Comparison of ENCODE assay signal across 8 mouse cellular contexts in genomic region chr10:127755770-127756468, GRCm38 (mm10). TPM values are rescaled to one million over a fixed set of nuclear protein-coding genes. Genes with fewer than 3 reads are reported as not detected.
DNase-seq lines count a peak whose midpoint lies in the region; ATAC-seq and TF ChIP-seq lines count a peak whose summit lies in the region.

No protein-coding gene starts in this region.

- no peaks in the 10 kb centered on the region for H3K27me3 ChIP-seq in embryonic facial prominence, embryonic 15.5 days
- H3K27me3 ChIP-seq in intestine, embryonic 16.5 days (replicated peaks; ENCODE audit: control insufficient read depth, insufficient read depth, low read length), result no peaks in the 10 kb centered on the region

- no peak for ATAC-seq in embryonic facial prominence, embryonic 15.5 days (ENCODE audit: insufficient number of reproducible peaks, low FRiP score, low TSS enrichment, low read depth)
- ATAC-seq in intestine, embryonic 16.5 days, result no peak; the same call in 1 of the 2 replicates

- H3K36me3 ChIP-seq in embryonic facial prominence, embryonic 15.5 days, result no peaks in the 10 kb centered on the region
- no peaks in the 10 kb centered on the region for H3K36me3 ChIP-seq in intestine, embryonic 16.5 days (ENCODE audit: control insufficient read depth, insufficient read depth, low read length)

- H3K4me3 ChIP-seq in embryonic facial prominence, embryonic 15.5 days (replicated peaks), result peak overlapping the region; percentile 11; the same call in 1 of the 2 replicates
- H3K4me3 ChIP-seq in intestine, embryonic 16.5 days (ENCODE audit: low read length), result peak overlapping the region; percentile 26
- peak overlapping the region; percentile 50 for H3K4me3 ChIP-seq in lung, adult 2 months (replicated peaks; ENCODE audit: extremely low read depth, low read depth, low read length)

- TF ChIP-seq CTCF in lung, adult 2 months (IDR thresholded peaks at IDR 0.05; ENCODE audit: insufficient read depth, low read length), result no peak

- H3K9ac ChIP-seq in embryonic facial prominence, embryonic 15.5 days, result no peak overlapping the region
- H3K9ac ChIP-seq in intestine, embryonic 16.5 days (ENCODE audit: low read depth, low read length), result peak overlapping the region; percentile 26

- intact Hi-C loops in left cerebral cortex, postnatal 25 days (cut with DNase I), result no loop called here

- no peak for TF ChIP-seq POLR2A in lung, adult 2 months (IDR thresholded peaks at IDR 0.05; ENCODE audit: borderline replicate concordance, extremely low read depth, low read depth, low read length)

- no peak overlapping the region for H3K27ac ChIP-seq in embryonic facial prominence, embryonic 15.5 days (replicated peaks)
- H3K27ac ChIP-seq in intestine, embryonic 16.5 days (ENCODE audit: low read length), result no peak overlapping the region

- 41% methylated on average over 18 of the region's 18 CpGs for WGBS in embryonic facial prominence, embryonic 15.5 days
- WGBS in intestine, embryonic 16.5 days, result 30% methylated on average over 18 of the region's 18 CpGs
- 18% methylated on average over 18 of the region's 18 CpGs for WGBS in lung, adult 2 months

- no peaks in the 10 kb centered on the region for H3K4me1 ChIP-seq in embryonic facial prominence, embryonic 15.5 days
- 0 out of 2 replicates have a peak, but pooled peaks cover 2% of the 10 kb centered on the region for H3K4me1 ChIP-seq in intestine, embryonic 16.5 days (ENCODE audit: control insufficient read depth, insufficient read depth, low read length)
- H3K4me1 ChIP-seq in lung, adult 2 months (ENCODE audit: control insufficient read depth, insufficient read depth, low read length), result peaks cover 19% of the 10 kb centered on the region

- H3K9me3 ChIP-seq in embryonic facial prominence, embryonic 15.5 days (replicated peaks), result no peaks in the 10 kb centered on the region
- no peaks in the 10 kb centered on the region for H3K9me3 ChIP-seq in intestine, embryonic 16.5 days (ENCODE audit: control insufficient read depth, low read length)

- H3K4me2 ChIP-seq in embryonic facial prominence, embryonic 15.5 days (replicated peaks), result peak overlapping the region; percentile 35
- peak overlapping the region; percentile 39 for H3K4me2 ChIP-seq in intestine, embryonic 16.5 days (ENCODE audit: low read depth, low read length)

- DNase-seq in adrenal gland, adult (ENCODE audit: inconsistent age in 2 of 2, low spot score in 1 of 2), result peak; percentile 24 to 64
- no peak for DNase-seq in adrenal gland, postnatal 10 days
- peak; percentile 38 for DNase-seq in lung, adult 2 months
- no peak for DNase-seq in left cerebral cortex, postnatal 25 days (ENCODE audit: low spot score in 2 of 2)
- DNase-seq in right cerebral cortex, postnatal 14 days, result no peak
- no peak for DNase-seq in ovary, postnatal 14 days (ENCODE audit: low spot score)

RNA-seq across cellular contexts. Expression of gene Rdh1, which starts 3.6 kb away (rescaled TPM):
- total RNA-seq in adrenal gland, postnatal 10 days (2021), result under 1 TPM; 0.48 to 1.00 TPM
- 0.36 and 0.38 TPM in 2 replicates for polyA plus RNA-seq in embryonic facial prominence, embryonic 15.5 days (2015; fragmentation: Nextera tagmentation; extraction: Ambion mirVana)
- 0.05 TPM in 2 replicates for polyA plus RNA-seq in intestine, embryonic 16.5 days (2015; fragmentation: Nextera tagmentation; extraction: Ambion mirVana)
- 0.05 and 0.11 TPM in 2 replicates for polyA plus RNA-seq in lung, adult 2 months (2012; rRNA removed)
- under 1 TPM; 0.09 to 0.14 TPM for total RNA-seq in left cerebral cortex, postnatal 25 days (2021)

RNA-seq across cellular contexts. Expression of gene Rdh16f1, which starts 3.7 kb away (rescaled TPM):
- 1 to 10 TPM in 1 of 2 experiments, under 1 TPM in 1; 0.70 to 1.4 TPM for total RNA-seq in adrenal gland, postnatal 10 days (2021)
- 1.9 and 2.1 TPM in 2 replicates for polyA plus RNA-seq in embryonic facial prominence, embryonic 15.5 days (2015; fragmentation: Nextera tagmentation; extraction: Ambion mirVana)
- 0.17 TPM in 1 of 2 replicates, not detected in the other for polyA plus RNA-seq in intestine, embryonic 16.5 days (2015; fragmentation: Nextera tagmentation; extraction: Ambion mirVana)
- 0.07 and 0.14 TPM in 2 replicates for polyA plus RNA-seq in lung, adult 2 months (2012; rRNA removed)
- not detected for total RNA-seq in left cerebral cortex, postnatal 25 days (2021)

RNA-seq across cellular contexts. Expression of gene Gpr182, which starts 4.4 kb away (rescaled TPM):
- 10 to 100 TPM; 10.4 to 14.3 TPM for total RNA-seq in adrenal gland, postnatal 10 days (2021)
- polyA plus RNA-seq in embryonic facial prominence, embryonic 15.5 days (2015; fragmentation: Nextera tagmentation; extraction: Ambion mirVana), result 1.5 and 2.0 TPM in 2 replicates
- polyA plus RNA-seq in intestine, embryonic 16.5 days (2015; fragmentation: Nextera tagmentation; extraction: Ambion mirVana), result 2.1 and 2.2 TPM in 2 replicates
- polyA plus RNA-seq in lung, adult 2 months (2012; rRNA removed), result 31.1 and 51.3 TPM in 2 replicates
- 1 to 10 TPM; 1.5 to 1.9 TPM for total RNA-seq in left cerebral cortex, postnatal 25 days (2021)

RNA-seq across cellular contexts. Expression of gene Zbtb39, which starts 16.6 kb away (rescaled TPM):
- 10 to 100 TPM; 10.8 to 11.0 TPM for total RNA-seq in adrenal gland, postnatal 10 days (2021)
- 3.1 and 3.2 TPM in 2 replicates for polyA plus RNA-seq in embryonic facial prominence, embryonic 15.5 days (2015; fragmentation: Nextera tagmentation; extraction: Ambion mirVana)
- polyA plus RNA-seq in intestine, embryonic 16.5 days (2015; fragmentation: Nextera tagmentation; extraction: Ambion mirVana), result 1.6 TPM in 2 replicates
- 8.7 and 10.5 TPM in 2 replicates for polyA plus RNA-seq in lung, adult 2 months (2012; rRNA removed)
- total RNA-seq in left cerebral cortex, postnatal 25 days (2021), result 1 to 10 TPM; 8.5 to 8.7 TPM

RNA-seq across cellular contexts. Expression of gene Rdh9, which starts 20.3 kb away (rescaled TPM):
- total RNA-seq in adrenal gland, postnatal 10 days (2021), result 10 to 100 TPM in 1 of 2 experiments, 1 to 10 TPM in 1; 8.4 to 20.8 TPM
- not detected in 2 replicates for polyA plus RNA-seq in embryonic facial prominence, embryonic 15.5 days (2015; fragmentation: Nextera tagmentation; extraction: Ambion mirVana)
- polyA plus RNA-seq in intestine, embryonic 16.5 days (2015; fragmentation: Nextera tagmentation; extraction: Ambion mirVana), result 0.26 TPM in 1 of 2 replicates, not detected in the other
- 0.17 TPM in 1 of 2 replicates, not detected in the other for polyA plus RNA-seq in lung, adult 2 months (2012; rRNA removed)
- total RNA-seq in left cerebral cortex, postnatal 25 days (2021), result under 1 TPM; 0.53 to 0.55 TPM

Comparison
In these comparisons a context has a peak if more than half of its experiments do, and no peak if none do; other contexts are left out.
1. DNase-seq: peak in adrenal gland, adult (2 of 2) and lung, adult 2 months (single experiment); none in adrenal gland, postnatal 10 days (single experiment), left cerebral cortex, postnatal 25 days (0 of 2), right cerebral cortex, postnatal 14 days (single experiment) and ovary, postnatal 14 days (single experiment).
2. RNA of gene Gpr182, which starts 4.4 kb away (polyA plus RNA-seq): 31.1 to 51.3 TPM in lung, adult 2 months; 2.1 to 2.2 TPM in intestine, embryonic 16.5 days and 1.5 to 2.0 TPM in embryonic facial prominence, embryonic 15.5 days; every median in the first group is over 10 times any median in the second.
3. Peak in every context shown above with its lines, with median percentiles within 50 percentile points of each other: H3K4me3 ChIP-seq.